Mouse (Mus musculus) kidney, embryonic 14.5 days (tissue): Measurements from ENCODE around the gene Sost. TPM values are rescaled to one million over a fixed set of nuclear protein-coding genes. Genes with fewer than 3 reads are reported as not detected.

ENCODE experiments used
- ATAC-seq: fragments of 200-750 bp; cut with Nextera tagmentation; 2 replicates; pipeline ENCODE4 v1.8.0; 2017; ENCODE audit warnings: moderate number of reproducible peaks, mild to moderate bottlenecking, moderate TSS enrichment, moderate library complexity; ENCODE audit not compliant: low FRiP score, low TSS enrichment
- H3K27ac ChIP-seq: fragments of 300-500 bp; sonication (generic); 2 replicates; pipeline ENCODE4 v1.5.1; 2014; ENCODE audit warnings: low read depth, mild to moderate bottlenecking, low read length, moderate library complexity, mixed read lengths
- H3K27me3 ChIP-seq: fragments of 300-500 bp; sonication (generic); 2 replicates; pipeline ENCODE4 v1.6.1; 2014; ENCODE audit warnings: mild to moderate bottlenecking, low read length; ENCODE audit not compliant: control insufficient read depth, insufficient read depth
- H3K36me3 ChIP-seq: fragments of 300-500 bp; sonication (generic); 2 replicates; pipeline ENCODE4 v1.6.1; 2014; ENCODE audit warnings: low read length, mixed read lengths; ENCODE audit not compliant: control insufficient read depth, insufficient read depth
- H3K4me1 ChIP-seq: fragments of 300-500 bp; sonication (generic); 2 replicates; pipeline ENCODE4 v1.6.1; 2014; ENCODE audit warnings: low read length, mixed read lengths; ENCODE audit not compliant: control insufficient read depth, insufficient read depth
- H3K4me2 ChIP-seq: fragments of 300-500 bp; sonication (generic); replicated peaks from 2 replicates; pipeline ENCODE4 v1.6.1; 2014; ENCODE audit warnings: low read depth, mild to moderate bottlenecking, low read length
- H3K4me3 ChIP-seq: fragments of 300-500 bp; sonication (generic); 2 replicates; pipeline ENCODE4 v1.5.1; 2014; ENCODE audit warnings: mild to moderate bottlenecking, low read length
- H3K9ac ChIP-seq: fragments of 300-500 bp; sonication (generic); 2 replicates; pipeline ENCODE4 v1.6.1; 2014; ENCODE audit warnings: low read depth, mild to moderate bottlenecking, low read length, moderate library complexity
- H3K9me3 ChIP-seq: fragments of 300-500 bp; sonication (generic); 2 replicates; pipeline ENCODE4 v1.6.1; 2016; ENCODE audit warnings: low read length; ENCODE audit not compliant: control insufficient read depth
- WGBS: fragments of 180-500 bp; shearing (Covaris S2); extraction: QIAGEN DNeasy Blood & Tissue Kit; methylation state at CpG from one replicate; pipeline ENCODE4 v1.1.7; 2014; 5-methylcytosine and 5-hydroxymethylcytosine counted together
- polyA plus RNA-seq: library from polyadenylated mRNA; unstranded; fragments of >200 nt; fragmentation: Nextera tagmentation; extraction: Ambion mirVana; gene quantifications from 2 replicates; pipeline ENCODE4 v1.2.1, GENCODE M21; 2014

Gene Sost
- polyA plus RNA-seq, 1 experiment from 2014 or later = 0.09 TPM

- no peak for ATAC-seq
- peaks cover 3% of the 10 kb centered on the region; the same call in 1 of the 2 replicates for H3K36me3 ChIP-seq
- peaks cover 2% of the 10 kb centered on the region; the same call in 1 of the 2 replicates for H3K9me3 ChIP-seq
- 93% methylated on average over 5 of the region's 5 CpGs for WGBS
- no peak overlapping the region for H3K27ac ChIP-seq
- no peak overlapping the region for H3K4me2 ChIP-seq
- peaks cover 32% of the 10 kb centered on the region; the same call in 1 of the 2 replicates for H3K4me1 ChIP-seq
- no peak overlapping the region for H3K9ac ChIP-seq
- no peak overlapping the region for H3K4me3 ChIP-seq
- H3K27me3 ChIP-seq = no peaks in the 10 kb centered on the region
These were observed 12.3 kb upstream of the Sost start for GRCm38 (mm10) chr11:101979140-101979539.

- no peak for ATAC-seq
- no peak overlapping the region for H3K27ac ChIP-seq
- WGBS = 91% methylated on average over 7 of the region's 7 CpGs
- H3K4me3 ChIP-seq = no peak overlapping the region
- peaks cover 3% of the 10 kb centered on the region; the same call in 1 of the 2 replicates for H3K36me3 ChIP-seq
- H3K9ac ChIP-seq = no peak overlapping the region
- 0 out of 2 replicates have a peak, but pooled peaks cover 22% of the 10 kb centered on the region for H3K4me1 ChIP-seq
- peaks cover 2% of the 10 kb centered on the region; the same call in 1 of the 2 replicates for H3K9me3 ChIP-seq
- no peaks in the 10 kb centered on the region for H3K27me3 ChIP-seq
- no peak overlapping the region for H3K4me2 ChIP-seq
These were observed 10.1 kb upstream of the Sost start for GRCm38 (mm10) chr11:101976949-101977348.

DNA sequence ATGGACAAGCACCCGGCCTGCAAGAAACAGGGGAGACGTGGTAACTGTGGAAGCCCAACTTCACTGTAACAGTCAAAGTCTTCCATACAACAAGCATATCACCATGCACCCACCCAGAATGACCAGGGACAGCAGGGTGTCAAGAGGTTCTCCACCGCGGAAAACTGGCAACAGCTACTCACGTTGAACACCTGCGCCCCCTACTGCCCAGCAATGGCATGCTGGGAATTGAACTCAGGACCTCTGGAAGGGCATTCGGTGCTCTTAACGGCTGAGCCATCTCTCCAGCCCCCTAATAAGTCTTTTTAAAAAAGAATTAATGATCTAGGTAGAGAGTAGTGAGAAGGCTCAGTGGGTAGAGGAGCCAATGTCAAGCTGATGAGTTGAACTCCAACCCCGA is 8.1 kb upstream of the Sost start:
- no peak overlapping the region for H3K4me2 ChIP-seq
- 0 out of 2 replicates have a peak, but pooled peaks cover 13% of the 10 kb centered on the region for H3K4me1 ChIP-seq
- H3K9me3 ChIP-seq = peaks cover 2% of the 10 kb centered on the region; the same call in 1 of the 2 replicates
- no peak overlapping the region for H3K9ac ChIP-seq
- H3K4me3 ChIP-seq = no peak overlapping the region
- H3K27me3 ChIP-seq = no peaks in the 10 kb centered on the region
- no peak overlapping the region for H3K27ac ChIP-seq
- ATAC-seq = no peak
- WGBS = 57% methylated on average over 9 of the region's 9 CpGs
- no peaks in the 10 kb centered on the region; the same call in 1 of the 2 replicates for H3K36me3 ChIP-seq

DNA sequence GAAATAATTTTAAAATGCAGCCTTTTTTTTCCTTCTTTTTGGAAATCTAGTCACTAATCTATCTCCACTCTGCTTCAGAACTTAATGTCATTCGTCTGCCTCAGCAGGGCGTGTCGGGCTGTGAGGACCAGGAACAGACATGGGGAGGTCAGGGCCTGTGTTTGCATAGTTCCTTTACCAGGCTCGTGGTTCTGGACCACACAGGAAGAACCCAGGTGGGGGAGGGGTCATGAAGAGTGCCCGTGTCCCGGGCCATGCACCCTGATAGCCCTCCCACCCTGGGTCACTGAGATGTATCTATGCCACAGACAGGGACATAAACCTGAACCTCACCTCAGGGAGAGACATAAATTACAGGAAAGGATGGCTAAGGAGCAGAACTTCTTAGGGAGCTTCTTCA is 7.4 kb upstream of the Sost start:
- Histone ChIP-seq H3K27me3 (no peaks in the 10 kb centered on the region), H3K4me2 (no peak overlapping the region), H3K4me1 (0 out of 2 replicates have a peak, but pooled peaks cover 13% of the 10 kb centered on the region), H3K9me3 (peaks cover 2% of the 10 kb centered on the region; the same call in 1 of the 2 replicates), H3K36me3 (no peaks in the 10 kb centered on the region; the same call in 1 of the 2 replicates), H3K27ac (no peak overlapping the region), H3K4me3 (no peak overlapping the region), H3K9ac (no peak overlapping the region)
- ATAC-seq = no peak
- WGBS = 32% methylated on average over 6 of the region's 6 CpGs

GRCm38 (mm10) chr11:101973496-101973895 is 6.7 kb upstream of the Sost start:
- 73% methylated on average over 9 of the region's 9 CpGs for WGBS
- no peak overlapping the region for H3K9ac ChIP-seq
- H3K27me3 ChIP-seq = no peaks in the 10 kb centered on the region
- no peak overlapping the region for H3K4me3 ChIP-seq
- H3K27ac ChIP-seq = no peak overlapping the region
- H3K4me1 ChIP-seq = peaks cover 14% of the 10 kb centered on the region
- H3K4me2 ChIP-seq = no peak overlapping the region
- no peaks in the 10 kb centered on the region; the same call in 1 of the 2 replicates for H3K36me3 ChIP-seq
- ATAC-seq = no peak
- peaks cover 2% of the 10 kb centered on the region; the same call in 1 of the 2 replicates for H3K9me3 ChIP-seq

DNA sequence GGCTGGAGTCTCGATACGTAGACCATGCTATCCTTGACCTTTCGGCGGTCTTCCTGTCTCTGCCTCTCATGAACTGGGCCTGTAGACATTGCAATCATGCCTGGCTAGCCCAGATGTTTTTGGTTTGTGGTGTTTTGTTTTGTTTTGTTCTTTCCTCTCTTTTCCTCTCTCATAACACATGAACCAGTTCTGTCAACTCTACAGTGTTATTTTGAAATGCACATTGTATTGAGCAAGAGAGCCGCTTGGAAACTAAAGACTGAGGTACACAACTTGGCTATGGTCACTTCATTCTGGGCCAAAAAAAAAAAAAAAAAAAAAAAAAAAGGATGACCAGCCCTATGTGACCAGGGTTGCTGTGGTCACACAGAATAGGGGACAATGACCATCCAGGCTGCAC is 5.8 kb upstream of the Sost start:
- Histone ChIP-seq H3K9me3 (peaks cover 2% of the 10 kb centered on the region; the same call in 1 of the 2 replicates), H3K27me3 (no peaks in the 10 kb centered on the region), H3K4me3 (no peak overlapping the region), H3K4me1 (peaks cover 12% of the 10 kb centered on the region), H3K27ac (no peak overlapping the region), H3K4me2 (no peak overlapping the region), H3K9ac (no peak overlapping the region), H3K36me3 (no peaks in the 10 kb centered on the region; the same call in 1 of the 2 replicates)
- no peak for ATAC-seq
- WGBS = 91% methylated on average over 5 of the region's 5 CpGs

- Histone ChIP-seq H3K4me2 (no peak overlapping the region), H3K36me3 (no peaks in the 10 kb centered on the region; the same call in 1 of the 2 replicates), H3K27me3 (no peaks in the 10 kb centered on the region), H3K9ac (no peak overlapping the region), H3K27ac (no peak overlapping the region), H3K4me1 (peaks cover 16% of the 10 kb centered on the region), H3K4me3 (no peak overlapping the region), H3K9me3 (peaks cover 2% of the 10 kb centered on the region; the same call in 1 of the 2 replicates)
- WGBS = 75% methylated on average over 3 of the region's 3 CpGs
- no peak for ATAC-seq
These were observed 5.3 kb upstream of the Sost start for GRCm38 (mm10) chr11:101972097-101972496.

DNA sequence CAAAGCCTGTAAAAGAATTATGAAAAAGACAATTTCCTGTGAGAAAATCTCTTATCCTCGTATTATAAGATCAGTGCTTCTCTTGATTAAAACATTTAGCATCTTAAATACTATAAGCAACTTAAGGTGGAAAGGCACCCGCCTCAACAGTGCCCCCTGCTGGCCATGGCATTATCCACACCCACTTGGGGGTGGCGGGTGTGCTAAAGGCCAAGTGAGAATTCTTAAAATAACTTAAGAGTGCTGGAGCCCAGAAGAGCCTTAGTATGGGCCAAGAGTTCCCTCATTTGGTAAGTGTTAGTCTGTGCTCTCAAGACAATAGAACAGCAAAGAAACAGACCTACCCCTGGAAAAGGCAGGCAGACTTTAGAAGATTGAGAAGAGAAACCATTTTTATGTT is 4.6 kb upstream of the Sost start:
- Histone ChIP-seq H3K27me3 (peaks cover 4% of the 10 kb centered on the region; the same call in 1 of the 2 replicates), H3K9ac (no peak overlapping the region), H3K36me3 (no peaks in the 10 kb centered on the region; the same call in 1 of the 2 replicates), H3K9me3 (no peaks in the 10 kb centered on the region), H3K4me3 (no peak overlapping the region), H3K4me2 (no peak overlapping the region), H3K27ac (no peak overlapping the region), H3K4me1 (peaks cover 23% of the 10 kb centered on the region)
- 57% methylated on average over 3 of the region's 3 CpGs for WGBS
- ATAC-seq = no peak

DNA sequence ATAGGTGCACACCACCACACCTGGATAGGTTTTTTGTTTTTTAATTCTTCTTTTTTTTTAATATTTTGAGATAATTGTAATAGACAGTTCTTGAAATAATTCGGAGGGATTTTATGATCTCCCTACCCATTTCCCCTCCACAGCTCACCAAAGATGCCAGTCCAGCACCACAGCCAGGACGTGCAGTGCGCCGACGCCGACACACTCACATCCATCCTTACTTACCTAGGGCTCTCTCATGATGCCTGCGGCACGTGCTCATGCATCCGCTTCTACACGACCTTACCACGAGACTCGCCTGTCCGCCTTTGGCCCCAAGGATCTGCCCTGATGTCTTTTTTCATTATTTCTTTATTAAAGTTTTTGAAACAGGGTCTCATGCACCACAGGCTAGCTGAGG is 3.0 kb upstream of the Sost start:
- WGBS = 83% methylated on average over 13 of the region's 13 CpGs

More for the DNA sequence above, 3.0 kb upstream of the Sost start:
- H3K27me3 ChIP-seq = peaks cover 12% of the 10 kb centered on the region; the same call in 1 of the 2 replicates
- H3K4me3 ChIP-seq = no peak overlapping the region
- no peaks in the 10 kb centered on the region; the same call in 1 of the 2 replicates for H3K36me3 ChIP-seq
- H3K9ac ChIP-seq = no peak overlapping the region
- H3K4me2 ChIP-seq = no peak overlapping the region
- peaks cover 38% of the 10 kb centered on the region for H3K4me1 ChIP-seq
- ATAC-seq = no peak
- no peak overlapping the region for H3K27ac ChIP-seq
- no peaks in the 10 kb centered on the region for H3K9me3 ChIP-seq
